Mouse (Mus musculus) liver, postnatal 0 days (tissue): ENCODE results near the gene Ror1.

Source experiments
- CTCF ChIP-seq: sonication (generic); IDR thresholded peaks from 2 replicates; pipeline ENCODE4 v1.5.1; 2016; ENCODE audit warnings: antibody characterized with exemption, low read depth
- EP300 ChIP-seq: IDR thresholded peaks from 2 replicates; pipeline ENCODE4 v1.6.1; 2016; ENCODE audit warnings: antibody characterized with exemption, low read depth, mild to moderate bottlenecking

DNA sequence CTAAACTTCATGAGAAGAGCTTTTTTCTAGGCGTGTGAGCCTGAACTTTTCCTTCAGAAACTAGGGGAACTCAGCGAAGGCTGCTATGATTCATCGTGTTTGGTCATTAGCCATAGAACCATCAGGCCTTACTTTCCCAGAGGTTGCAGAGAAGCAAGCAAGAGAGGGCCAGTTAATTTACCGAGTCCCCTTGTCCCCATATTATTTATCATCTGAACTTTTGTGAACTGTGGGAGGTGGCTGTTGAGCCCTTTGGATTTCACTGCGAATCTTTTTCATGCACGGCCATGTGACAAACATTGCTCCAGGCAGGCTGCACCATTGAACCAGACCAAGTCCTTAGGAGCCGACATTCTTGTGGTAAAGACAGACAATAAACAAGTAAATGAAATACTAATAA is 152.2 kb downstream of the Ror1 start:
- TF ChIP-seq CTCF (no peak), EP300 (no peak)
